Mouse (Mus musculus) thymus, adult 18-20 months (tissue): ENCODE results near the gene Tgm1.

Source experiments
- DNase-seq, 2 experiments: peaks; one replicate each; pipeline ENCODE4 v3.0.0; 2022; ENCODE audit warnings: mixed read lengths in 2 of 2

Gene Tgm1

GRCm38 (mm10) chr14:55723433-55723832, 9.7 kb upstream of the Tgm1 start:
- DNase-seq: no peak

GRCm38 (mm10) chr14:55722438-55722945, 8.8 kb upstream of the Tgm1 start:
- DNase-seq: no peak

GRCm38 (mm10) chr14:55721700-55722437, 8.1 kb upstream of the Tgm1 start, which contains the start of gene Rabggta:
Gene Rabggta, minus strand, starts transcription at chr14:55722263.
- DNase-seq: peak; percentile 93 to 96

GRCm38 (mm10) chr14:55721076-55721475, 7.3 kb upstream of the Tgm1 start:
- DNase-seq: no peak

GRCm38 (mm10) chr14:55720666-55721065, 6.9 kb upstream of the Tgm1 start:
- DNase-seq: no peak

- no peak for DNase-seq
These were observed 6.0 kb upstream of the Tgm1 start for GRCm38 (mm10) chr14:55719737-55720136.

GRCm38 (mm10) chr14:55716884-55717283, 3.2 kb upstream of the Tgm1 start:
- DNase-seq: no peak

- DNase-seq: no peak
These were observed 2.5 kb upstream of the Tgm1 start for GRCm38 (mm10) chr14:55716271-55716670.

GRCm38 (mm10) chr14:55714893-55715292, 1.2 kb upstream of the Tgm1 start:
- DNase-seq: no peak

GRCm38 (mm10) chr14:55713007-55713728, 558 bp downstream of the Tgm1 start:
- DNase-seq: no peak

- no peak for DNase-seq
These were observed 1.9 kb downstream of the Tgm1 start for GRCm38 (mm10) chr14:55711786-55712185.

- no peak for DNase-seq
These were observed 4.2 kb downstream of the Tgm1 start for GRCm38 (mm10) chr14:55709509-55709908.

- no peak for DNase-seq
These were observed 6.3 kb downstream of the Tgm1 start for GRCm38 (mm10) chr14:55707397-55707796.

GRCm38 (mm10) chr14:55706051-55706600, 7.6 kb downstream of the Tgm1 start:
- no peak for DNase-seq

- no peak for DNase-seq
These were observed 11.0 kb downstream of the Tgm1 start for GRCm38 (mm10) chr14:55702761-55703160.

GRCm38 (mm10) chr14:55701131-55701530, 12.6 kb downstream of the Tgm1 start:
- no peak for DNase-seq

- DNase-seq: no peak
These were observed 16.5 kb downstream of the Tgm1 start for GRCm38 (mm10) chr14:55697226-55697625.

- no peak for DNase-seq
These were observed 24.3 kb downstream of the Tgm1 start for GRCm38 (mm10) chr14:55689433-55689832.

GRCm38 (mm10) chr14:55682118-55682493, 31.6 kb downstream of the Tgm1 start:
- no peak for DNase-seq

- peak; percentile 86 to 91 for DNase-seq
These were observed 32.3 kb downstream of the Tgm1 start, which contains the start of gene Tinf2 for GRCm38 (mm10) chr14:55681160-55682117. Gene Tinf2, minus strand, starts transcription at chr14:55681820.

GRCm38 (mm10) chr14:55677615-55678014, 36.1 kb downstream of the Tgm1 start:
- no peak for DNase-seq

GRCm38 (mm10) chr14:55672741-55673060, 41.0 kb downstream of the Tgm1 start:
- no peak for DNase-seq
